Mouse (Mus musculus) embryo, embryonic 10 days (tissue): Measurements from ENCODE around the gene Smap1.

Source experiments
- DNase-seq: peaks from one replicate; pipeline ENCODE4 v3.0.0-alpha.2; 2015; ENCODE audit warnings: low spot score

The Smap1 gene

GRCm38 (mm10) chr1:23919086-23919485 lies 3.0 kb downstream of the Smap1 start:
- no peak for DNase-seq

DNA sequence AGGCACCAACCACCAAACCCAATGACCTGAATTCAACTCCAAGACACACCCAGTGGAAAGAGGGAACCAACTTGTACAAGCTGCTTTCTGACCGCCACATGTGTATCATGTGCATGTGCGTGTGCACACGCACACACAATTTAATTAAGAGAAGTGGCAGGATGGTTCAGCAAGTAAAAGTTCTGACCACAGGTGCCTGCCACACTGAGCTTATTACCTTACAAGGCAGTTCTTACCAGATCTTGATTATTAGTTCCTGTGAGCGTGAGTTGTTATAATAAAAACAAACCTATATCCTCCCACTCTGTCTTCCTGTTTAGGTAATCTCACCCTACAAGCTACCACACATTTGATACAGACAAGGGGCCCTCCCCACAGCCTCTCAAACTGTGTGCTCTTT lies 6.6 kb downstream of the Smap1 start:
- DNase-seq, result no peak

DNA sequence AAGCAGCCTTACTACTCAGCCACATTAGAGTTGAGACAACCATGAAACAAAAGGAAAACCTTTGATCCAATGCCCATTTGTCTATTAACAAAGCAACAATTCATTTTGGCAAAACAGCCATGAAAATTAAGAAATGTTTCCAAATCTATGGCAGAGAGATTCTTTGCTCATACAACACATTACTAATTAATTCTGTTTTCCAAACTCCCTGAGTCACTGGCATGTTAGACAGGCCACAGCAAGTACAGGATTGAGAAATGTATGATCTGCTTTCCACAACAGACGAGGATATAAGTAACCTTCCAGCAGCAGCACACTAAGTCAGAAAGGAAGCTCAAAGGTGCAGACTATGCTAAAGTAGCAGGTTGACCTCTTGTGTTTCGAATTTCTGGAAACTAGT lies 9.1 kb downstream of the Smap1 start:
- no peak for DNase-seq

DNA sequence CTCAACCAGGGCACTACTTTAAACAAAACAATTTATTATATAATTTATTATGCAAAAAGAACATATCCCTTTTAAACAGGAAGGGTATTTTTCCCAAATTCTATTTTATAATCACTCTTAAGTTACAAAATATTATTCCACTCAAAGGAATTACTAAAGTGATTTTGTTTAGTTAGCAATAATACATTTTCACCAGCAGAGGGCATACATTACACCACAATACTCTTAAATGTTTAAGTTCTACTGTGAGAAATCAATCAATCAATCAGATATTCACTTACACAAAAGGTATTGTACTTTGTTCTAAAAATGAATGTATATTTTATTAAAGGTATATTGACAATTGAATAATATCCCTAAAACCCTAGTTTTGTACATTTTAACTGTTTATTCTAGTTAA lies 16.0 kb downstream of the Smap1 start:
- DNase-seq, result peak; percentile 27

GRCm38 (mm10) chr1:23903340-23903739 lies 18.8 kb downstream of the Smap1 start:
- no peak for DNase-seq

GRCm38 (mm10) chr1:23902736-23903135 lies 19.4 kb downstream of the Smap1 start:
- DNase-seq, result no peak

DNA sequence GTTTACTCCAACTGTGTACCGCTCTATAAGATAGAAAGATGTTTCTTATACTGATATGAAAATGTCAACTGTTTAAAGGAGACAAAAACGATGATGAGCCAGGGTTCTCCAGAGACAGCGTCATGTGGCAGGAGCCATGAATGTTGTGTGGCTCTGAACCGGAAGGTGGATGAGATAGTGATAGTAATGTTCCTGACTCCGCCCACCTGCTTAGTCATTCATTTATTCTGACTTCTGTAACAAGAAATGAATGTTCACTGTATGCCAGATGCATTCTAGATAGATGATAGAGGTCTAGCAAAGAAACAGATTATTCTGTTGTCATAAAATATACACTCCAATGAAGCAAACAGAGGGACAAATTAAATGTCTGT lies 22.5 kb downstream of the Smap1 start:
- DNase-seq, result no peak

DNA sequence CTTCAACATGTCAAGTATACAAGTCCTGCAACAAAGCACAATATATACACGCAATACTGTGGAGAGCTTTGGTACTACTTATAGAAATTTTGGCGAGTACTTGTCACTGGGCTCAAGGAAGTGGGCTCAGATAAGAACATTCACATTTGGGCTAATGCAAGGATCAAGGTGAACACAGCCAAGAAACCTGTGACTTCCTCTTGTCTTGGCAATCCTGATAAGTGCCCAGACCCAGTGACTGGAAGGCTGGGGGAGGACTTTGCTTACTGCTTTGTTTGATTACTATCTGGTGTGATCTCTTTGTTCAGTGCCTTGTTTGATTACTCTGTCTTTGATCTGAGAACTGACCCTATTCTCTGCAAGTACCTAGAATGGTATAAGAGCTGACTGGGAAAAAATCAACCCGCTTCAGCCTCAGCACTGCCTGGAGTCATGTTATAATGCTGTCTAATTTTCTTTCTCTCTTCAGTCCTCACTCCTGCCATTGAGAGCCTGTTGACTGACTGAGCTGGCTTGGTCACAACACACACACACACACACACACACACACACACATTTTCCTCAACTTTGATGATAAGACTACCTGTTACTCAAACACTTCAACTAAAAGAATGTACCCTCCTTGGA lies 23.0 kb downstream of the Smap1 start:
- DNase-seq, result no peak

GRCm38 (mm10) chr1:23892072-23892471 lies 30.0 kb downstream of the Smap1 start:
- DNase-seq, result peak; percentile 20

DNA sequence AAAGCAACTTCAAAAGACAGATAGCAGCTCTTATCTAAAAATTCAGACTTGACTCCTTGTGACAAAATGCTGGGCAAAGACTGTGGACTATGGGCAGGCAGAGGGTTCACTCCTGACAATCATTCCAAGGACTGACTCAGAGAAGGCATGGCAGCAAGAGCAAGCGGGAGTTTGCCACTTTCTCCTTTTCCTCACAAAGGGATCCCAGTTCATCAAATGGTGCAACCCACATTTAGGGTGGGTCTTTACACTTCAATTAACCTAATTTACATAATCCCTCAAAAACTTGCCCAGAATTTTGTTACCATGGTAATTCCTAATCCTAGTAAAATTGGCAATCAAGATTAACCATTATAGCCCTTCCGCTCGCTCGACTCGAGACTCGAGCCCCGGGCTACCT lies 37.2 kb downstream of the Smap1 start:
- DNase-seq, result no peak

GRCm38 (mm10) chr1:23884087-23884668 lies 37.9 kb downstream of the Smap1 start:
- DNase-seq, result no peak

- no peak for DNase-seq
Measured at GRCm38 (mm10) chr1:23882681-23883080, 39.4 kb downstream of the Smap1 start.

DNA sequence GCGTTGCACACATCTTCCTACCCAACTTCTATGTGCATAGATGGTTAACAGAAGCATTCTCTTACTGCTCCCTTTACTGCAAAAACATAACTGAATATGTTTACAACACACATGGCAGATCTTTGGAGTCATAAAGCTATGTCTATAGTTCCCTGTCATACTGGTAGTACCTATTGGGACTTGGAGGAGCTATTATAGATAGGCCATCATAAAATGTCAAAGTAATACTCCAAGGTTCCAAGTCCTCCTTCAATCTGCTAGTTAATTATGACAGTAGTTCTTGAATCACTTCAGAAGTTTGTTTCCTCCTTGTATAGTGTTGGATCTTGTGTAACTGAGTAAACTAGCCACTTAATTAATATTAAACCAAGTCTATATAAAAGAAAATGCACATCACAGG lies 49.9 kb downstream of the Smap1 start:
- DNase-seq, result no peak

DNA sequence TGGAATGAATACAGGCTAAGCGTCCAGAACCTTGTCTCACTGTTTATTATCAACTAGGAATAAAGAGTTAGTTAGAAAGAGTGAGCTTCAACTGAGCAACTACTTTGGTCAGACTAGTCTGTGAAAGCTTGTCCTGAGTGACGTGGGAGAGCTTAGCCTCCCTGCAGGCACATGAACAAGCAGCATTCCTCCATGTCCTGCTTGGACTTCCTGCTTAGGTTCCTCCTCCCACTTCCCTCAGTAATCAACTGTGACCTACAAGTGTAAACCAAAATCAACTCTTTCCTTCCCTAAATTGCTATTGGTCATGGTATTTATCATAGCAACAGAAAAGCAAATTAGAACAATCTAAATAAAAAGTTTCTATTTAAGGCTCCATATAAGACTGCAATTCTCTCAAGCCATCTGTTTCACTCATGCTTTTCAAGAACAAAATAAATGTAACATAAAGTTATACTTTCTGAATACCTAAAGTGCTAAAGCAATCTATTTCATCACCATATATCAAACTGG lies 54.7 kb downstream of the Smap1 start:
- DNase-seq, result no peak

GRCm38 (mm10) chr1:23865566-23865965 lies 56.6 kb downstream of the Smap1 start:
- no peak for DNase-seq

DNA sequence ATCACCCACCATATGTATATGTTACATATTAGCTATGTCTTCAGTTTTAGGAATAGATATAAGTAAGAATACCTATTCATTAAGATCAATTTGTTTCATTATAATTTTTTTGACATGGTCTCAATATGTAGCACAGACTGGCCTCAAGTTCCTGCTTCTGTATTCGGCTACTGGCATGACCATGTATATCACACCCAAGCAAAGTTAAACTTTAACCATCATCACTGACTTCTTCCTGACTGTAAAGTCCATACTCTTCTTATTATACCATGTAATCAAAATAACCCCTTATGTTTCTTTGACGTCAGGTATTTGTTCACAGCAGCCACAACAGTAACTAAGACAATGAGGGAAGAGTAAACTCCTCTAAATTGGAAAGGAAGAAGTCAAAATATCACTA lies 61.2 kb downstream of the Smap1 start:
- DNase-seq, result no peak

- no peak for DNase-seq
Measured at GRCm38 (mm10) chr1:23855623-23856022, 66.5 kb downstream of the Smap1 start.

DNA sequence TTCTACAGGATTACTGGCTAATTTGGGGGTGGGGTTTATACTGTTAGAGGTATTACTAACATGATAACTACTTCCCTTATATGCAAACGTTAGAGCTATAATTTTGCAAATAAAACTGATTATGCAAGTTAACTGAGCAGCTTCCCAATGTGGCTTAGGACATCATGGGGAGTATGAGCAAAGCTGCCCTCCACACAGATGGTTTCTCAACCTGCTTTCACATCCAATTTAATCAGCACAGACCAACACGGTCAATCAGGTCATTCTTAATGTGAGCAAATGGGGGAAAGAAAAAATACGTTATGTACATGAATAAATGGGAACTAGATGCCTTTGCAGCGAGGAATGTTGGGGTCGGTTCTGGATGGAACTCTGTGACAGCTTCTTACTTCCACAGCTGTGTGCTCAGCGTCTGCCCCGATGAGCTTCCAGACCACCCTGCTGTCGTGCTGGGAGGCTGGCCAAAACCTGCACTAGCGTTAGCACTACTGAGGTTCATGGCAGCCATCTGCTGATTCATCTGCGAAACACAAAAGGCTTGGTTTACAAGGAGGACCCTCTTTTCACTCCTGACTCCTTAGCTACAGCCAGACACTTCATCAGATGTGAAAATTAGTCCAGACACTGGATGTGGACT lies 76.0 kb downstream of the Smap1 start:
- DNase-seq, result no peak

- no peak for DNase-seq
Measured at GRCm38 (mm10) chr1:23845007-23845406, 77.1 kb downstream of the Smap1 start.

- no peak for DNase-seq
Measured at GRCm38 (mm10) chr1:23843790-23844189, 78.3 kb downstream of the Smap1 start.

GRCm38 (mm10) chr1:23842629-23843028 lies 79.5 kb downstream of the Smap1 start:
- DNase-seq, result no peak

GRCm38 (mm10) chr1:23840924-23841323 lies 81.2 kb downstream of the Smap1 start:
- no peak for DNase-seq

DNA sequence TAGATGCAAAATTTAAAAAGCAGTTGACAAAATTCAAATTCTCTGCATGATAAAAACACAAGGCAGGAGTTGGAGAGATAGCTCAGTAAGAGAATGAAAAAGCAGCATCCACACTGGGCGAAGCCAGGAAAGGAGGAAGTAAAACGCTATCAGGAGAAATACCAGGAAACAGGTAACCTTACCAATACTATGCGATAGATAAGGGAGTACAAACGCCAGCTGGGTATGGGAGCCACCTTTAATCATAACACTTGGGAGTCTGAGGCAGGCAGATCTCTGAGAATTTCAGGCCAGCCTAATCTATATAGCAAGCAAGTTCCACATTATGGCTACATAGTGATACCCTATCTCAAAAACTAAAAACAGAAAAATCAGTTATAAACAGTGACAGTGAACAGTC lies 85.5 kb downstream of the Smap1 start:
- no peak for DNase-seq

DNA sequence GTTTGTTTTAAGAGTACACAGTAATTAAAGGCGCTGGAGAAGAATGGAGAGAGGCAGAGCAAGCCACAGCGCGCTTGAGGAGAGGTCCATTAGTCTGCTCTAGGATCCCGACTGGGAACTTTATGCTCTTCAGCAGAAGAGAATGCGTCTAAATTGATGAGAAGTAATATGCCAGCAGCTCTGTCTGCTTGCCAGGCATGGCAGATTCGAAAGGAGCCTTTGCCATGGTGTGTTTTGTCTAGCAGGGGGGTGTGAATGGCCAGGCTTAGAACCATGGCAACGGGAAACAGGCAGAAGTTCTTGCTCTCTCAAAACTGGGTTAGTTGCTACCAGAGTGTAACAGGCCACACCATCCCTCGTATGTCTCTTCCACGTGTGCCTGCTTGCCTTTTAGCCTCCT lies 87.3 kb downstream of the Smap1 start:
- no peak for DNase-seq
